22 mouse cellular contexts compared by ENCODE assay signal in the genomic region with DNA sequence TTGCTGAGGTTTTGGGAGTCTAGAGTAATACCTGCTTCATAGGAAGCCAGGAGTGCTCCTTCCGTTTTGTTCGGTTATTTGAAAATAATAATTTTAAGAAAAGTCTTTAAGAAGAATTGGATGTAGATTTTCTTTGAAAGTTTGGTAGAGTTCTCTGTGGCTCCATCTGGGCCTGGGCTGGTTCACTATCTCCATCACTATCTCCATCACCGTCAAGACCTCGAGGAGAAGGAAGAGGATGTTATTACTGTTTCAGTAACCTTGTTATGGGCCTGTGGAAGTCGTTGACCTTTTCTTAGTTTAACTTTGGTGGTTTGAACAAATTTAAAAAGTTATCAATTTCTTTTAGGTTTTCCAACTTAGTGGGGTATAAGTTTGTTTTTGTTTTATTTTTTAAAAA. TPM values are rescaled to one million over a fixed set of nuclear protein-coding genes. Genes with fewer than 3 reads are reported as not detected.
DNase-seq lines count a peak whose midpoint lies in the region; ATAC-seq lines count a peak whose summit lies in the region.
"Had no signal": no experiment of that assay in that cellular context is flagged by ENCODE, and none has a peak within 500 bp of the region (broad histone marks: within the 10 kb centered on the region; RNA-seq: fewer than 3 reads in every experiment).

No protein-coding gene starts in this region.

- peak; percentile 48 for DNase-seq in heart, adult 11 months
- DNase-seq in heart, postnatal 4 days, result no peak
- DNase-seq in thymus, postnatal 14 days, result no peak
- DNase-seq: adrenal gland, adult 2 months; adrenal gland, adult 8-10 months; adrenal gland, postnatal 10 days; adrenal gland, postnatal 14 days; adrenal gland, postnatal 25 days; adrenal gland, postnatal 36 days; B cell, adult 2 months; cerebellum, adult 11 months; cerebellum, adult 11-12 months; cerebellum, adult 18-20 months; cerebellum, adult 2 months had no signal

- ATAC-seq in CD4-positive, CD25-positive, alpha-beta regulatory T cell, adult 4 months, result peak; percentile 63
- ATAC-seq in inflammation-experienced regulatory T-cells, adult 6 months, result peak; percentile 56
- no peak for ATAC-seq in granulocyte monocyte progenitor cell, adult 5-6 weeks (replicated peaks; ENCODE audit: poor library complexity, severe bottlenecking)
- ATAC-seq: activated CD4-positive, CD25-positive, alpha-beta regulatory T cell, adult 4 months; Patski had no signal

RNA-seq across cellular contexts. Expression of gene Bach2, which starts 33.8 kb away (rescaled TPM):
- total RNA-seq in heart, postnatal 4 days (2021), result 10 to 100 TPM; 23.9 to 24.5 TPM
- polyA plus RNA-seq in CD4-positive, CD25-positive, alpha-beta regulatory T cell, adult 4 months (2017; shearing (Covaris generic)), result 10 to 100 TPM; 21.5 to 23.6 TPM
- 10 to 100 TPM in 2 of 3 experiments, 1 to 10 TPM in 1; 1.9 to 18.4 (median 14.6) TPM for polyA plus RNA-seq in inflammation-experienced regulatory T-cells, adult 6 months (2017; shearing (Covaris generic))
- total RNA-seq in granulocyte monocyte progenitor cell, adult 5-6 weeks (2014; fragmentation: Nextera tagmentation), result 0.67 and 4.9 TPM in 2 replicates
- total RNA-seq in granulocyte monocyte progenitor cell, adult 5-6 weeks (2017), result under 0.01 and 0.17 TPM in 2 replicates
- total RNA-seq: CH12.LX, MEL had no signal
- polyA plus RNA-seq: G1E had no signal

Comparison
In these comparisons a context has a peak if more than half of its experiments do, and no peak if none do; other contexts are left out.
1. RNA of gene Bach2, which starts 33.8 kb away (total RNA-seq): 23.9 to 24.5 TPM in heart, postnatal 4 days; under 0.01 to 4.9 TPM in granulocyte monocyte progenitor cell, adult 5-6 weeks; every median in the first group is over 4 times any median in the second.